Mouse (Mus musculus): ENCODE data around the gene Clcc1.
"Not testable (repeated sequence)": the region's sequence is repeated elsewhere in the genome, so short reads cannot be mapped to it uniquely, and the experiment has no call there.

The Clcc1 gene

DNA sequence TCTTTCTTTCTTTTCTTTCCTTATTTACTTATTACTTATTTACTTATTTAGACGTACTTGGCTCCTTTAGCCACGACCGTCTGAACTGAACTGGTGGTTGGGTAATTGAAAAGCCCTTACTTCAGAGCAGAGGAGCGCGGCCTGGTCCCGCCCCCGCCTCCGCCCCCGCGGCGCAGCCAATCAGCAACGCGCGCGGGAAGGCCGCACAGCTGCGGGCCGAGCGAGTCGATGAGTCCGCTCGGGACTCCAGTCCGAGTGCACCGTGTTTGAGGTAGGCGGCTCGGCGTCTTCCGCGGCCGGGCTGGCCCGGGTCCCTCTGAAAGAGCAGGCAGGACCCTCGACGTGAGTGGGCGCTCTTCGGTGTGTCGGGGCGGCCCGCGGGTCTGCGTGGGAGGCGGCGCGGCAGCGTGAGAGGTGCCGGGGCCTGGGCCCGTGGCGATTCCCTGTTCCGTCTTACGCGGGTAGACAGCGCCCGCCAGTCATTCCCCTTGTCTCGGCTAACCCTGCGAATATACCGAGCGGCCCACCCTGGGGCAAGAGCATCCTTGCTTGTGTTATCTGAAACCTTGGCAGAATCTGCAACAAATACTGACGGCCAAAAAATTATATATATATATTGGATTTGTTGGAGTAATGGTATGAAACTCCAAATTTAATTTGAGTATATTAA is at the start of gene Clcc1:
Gene Clcc1 (plus strand): TSS at position 204 of the 670 bp plus-strand sequence.
- peak; percentile 94 to 98 for DNase-seq

DNA sequence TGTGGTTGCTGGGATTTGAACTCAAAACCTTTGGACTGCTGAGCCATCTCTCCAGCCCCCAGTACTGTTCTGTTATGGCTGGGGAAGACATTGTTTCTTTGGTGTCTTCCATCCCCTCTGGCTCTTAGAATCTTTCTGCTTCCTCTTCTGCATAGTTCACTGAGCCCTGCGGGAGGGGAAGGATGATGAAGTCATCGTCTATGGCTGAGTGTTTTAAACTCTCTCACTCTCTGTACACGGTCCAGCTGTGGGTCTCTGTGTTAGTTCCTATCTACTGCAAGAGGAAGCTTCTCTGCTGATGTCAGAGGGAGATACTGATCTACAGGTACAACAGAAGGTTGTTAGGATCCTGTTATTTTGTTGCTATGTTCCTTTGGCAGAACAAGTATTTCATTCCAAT is 44.8 kb upstream of the Clcc1 start:
- DNase-seq: no peak

DNA sequence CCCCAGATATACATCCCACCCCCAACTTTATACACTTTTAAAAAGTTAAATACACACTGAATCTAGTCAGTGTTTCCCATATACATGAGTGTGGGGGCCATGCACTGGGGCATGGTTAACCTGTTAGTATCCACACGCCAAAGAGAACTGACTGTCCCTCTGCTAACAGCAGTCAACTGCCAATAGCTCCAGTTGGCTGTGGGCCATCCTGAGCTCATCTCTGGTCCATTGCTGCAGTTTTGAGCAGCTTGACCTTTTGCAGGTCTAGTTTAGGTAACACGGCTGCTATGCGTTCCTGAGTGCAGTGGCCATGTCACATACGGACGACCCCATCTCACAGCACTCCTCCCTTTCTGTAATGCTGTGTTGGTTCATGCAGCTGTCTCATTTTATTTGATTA is 19.0 kb upstream of the Clcc1 start:
- no peak for DNase-seq

DNA sequence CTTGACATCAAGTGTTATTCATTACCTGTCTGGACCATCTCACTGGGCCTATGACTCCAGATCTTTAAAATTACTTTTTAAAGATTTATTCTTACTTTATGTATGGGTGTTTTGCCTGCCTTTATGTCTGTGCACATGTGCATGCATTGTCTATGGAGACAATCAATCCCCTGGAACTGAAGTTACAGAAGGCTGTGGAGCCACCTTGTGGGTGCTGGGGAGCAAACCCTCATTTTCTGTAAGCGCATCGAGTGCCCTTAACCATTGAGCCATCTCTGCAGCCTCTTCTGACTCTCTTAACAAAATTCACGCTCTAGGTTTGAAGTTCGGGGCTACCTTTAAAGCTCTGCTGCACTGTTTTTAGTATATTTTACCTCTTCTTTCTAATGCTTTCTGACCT is 14.3 kb upstream of the Clcc1 start:
- no peak for DNase-seq

DNA sequence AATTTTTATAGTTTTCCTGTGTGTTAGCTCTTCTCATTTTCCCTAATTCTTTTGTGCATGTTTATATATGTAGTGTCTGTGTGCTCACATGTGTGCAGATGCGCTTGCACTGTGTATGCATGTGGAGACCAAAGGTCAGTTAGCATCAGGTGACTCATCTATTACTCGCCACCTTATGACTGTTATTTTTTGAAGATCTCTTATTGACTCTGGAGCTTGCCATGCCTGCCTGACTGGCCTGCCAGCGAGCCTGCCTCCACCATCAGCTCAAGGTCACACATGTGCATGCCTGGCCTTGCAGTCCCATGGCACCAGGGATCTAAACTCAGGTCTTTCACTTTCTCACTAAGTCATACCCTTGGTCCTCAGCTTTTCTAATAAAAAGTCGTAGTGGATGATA is 12.7 kb upstream of the Clcc1 start:
- no peak for DNase-seq

DNA sequence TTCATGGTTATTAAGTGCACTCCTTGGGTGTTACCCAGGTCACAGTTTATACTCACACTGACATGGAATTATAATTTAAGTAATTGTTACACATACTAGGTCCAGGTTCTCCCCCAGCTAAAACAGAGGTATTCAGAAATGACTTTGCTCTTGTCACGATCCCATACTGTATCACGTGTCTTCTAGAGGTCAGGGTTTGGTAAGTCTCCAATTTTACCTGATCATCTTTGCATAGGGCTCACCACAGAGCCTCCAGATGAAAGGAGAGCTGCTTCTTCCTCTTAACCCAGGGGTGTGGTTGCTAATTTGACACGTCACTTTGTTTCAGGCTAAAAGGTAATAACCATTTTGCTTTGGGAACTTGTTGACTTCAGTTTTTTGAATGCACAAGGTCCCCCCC is 8.9 kb upstream of the Clcc1 start:
- DNase-seq: no peak

DNA sequence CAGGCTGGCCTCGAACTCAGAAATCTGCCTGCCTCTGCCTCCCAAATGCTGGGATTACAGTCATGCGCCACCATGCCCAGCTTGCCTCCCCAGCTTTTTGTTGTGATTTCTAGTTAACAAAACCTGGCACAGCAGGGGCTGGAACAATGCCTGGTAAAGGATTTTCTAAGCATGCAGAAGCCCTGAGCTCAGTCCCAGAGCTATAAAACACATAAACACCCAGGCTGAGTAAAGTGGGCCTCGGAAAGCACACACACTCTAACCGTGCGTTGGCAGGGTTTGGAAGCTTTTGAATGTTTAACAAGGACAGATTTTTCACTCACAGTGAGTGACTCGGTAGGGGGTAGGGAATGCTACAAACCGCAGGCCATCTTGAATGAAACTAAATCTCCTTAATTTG is 7.7 kb upstream of the Clcc1 start:
- DNase-seq: no peak

DNA sequence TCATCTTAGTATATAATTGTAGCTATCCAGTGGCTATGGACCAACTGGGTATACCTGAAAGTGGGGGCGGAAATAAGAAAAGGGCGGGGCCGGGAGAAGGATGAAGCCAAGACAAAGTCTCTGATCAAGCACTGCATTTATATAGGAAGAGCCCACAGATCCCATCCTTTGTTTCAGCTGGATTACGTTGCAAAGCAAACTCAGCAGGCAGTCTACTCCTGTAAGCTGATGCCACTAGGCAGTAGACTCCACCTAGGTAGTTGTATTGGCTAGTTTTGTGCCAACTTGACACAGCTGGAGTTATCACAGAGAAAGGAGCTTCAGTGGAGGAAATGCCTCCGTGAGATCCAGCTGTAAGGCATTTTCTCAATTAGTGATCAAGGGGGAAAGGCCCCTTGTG is 6.0 kb upstream of the Clcc1 start:
- DNase-seq: not testable (repeated sequence)

DNA sequence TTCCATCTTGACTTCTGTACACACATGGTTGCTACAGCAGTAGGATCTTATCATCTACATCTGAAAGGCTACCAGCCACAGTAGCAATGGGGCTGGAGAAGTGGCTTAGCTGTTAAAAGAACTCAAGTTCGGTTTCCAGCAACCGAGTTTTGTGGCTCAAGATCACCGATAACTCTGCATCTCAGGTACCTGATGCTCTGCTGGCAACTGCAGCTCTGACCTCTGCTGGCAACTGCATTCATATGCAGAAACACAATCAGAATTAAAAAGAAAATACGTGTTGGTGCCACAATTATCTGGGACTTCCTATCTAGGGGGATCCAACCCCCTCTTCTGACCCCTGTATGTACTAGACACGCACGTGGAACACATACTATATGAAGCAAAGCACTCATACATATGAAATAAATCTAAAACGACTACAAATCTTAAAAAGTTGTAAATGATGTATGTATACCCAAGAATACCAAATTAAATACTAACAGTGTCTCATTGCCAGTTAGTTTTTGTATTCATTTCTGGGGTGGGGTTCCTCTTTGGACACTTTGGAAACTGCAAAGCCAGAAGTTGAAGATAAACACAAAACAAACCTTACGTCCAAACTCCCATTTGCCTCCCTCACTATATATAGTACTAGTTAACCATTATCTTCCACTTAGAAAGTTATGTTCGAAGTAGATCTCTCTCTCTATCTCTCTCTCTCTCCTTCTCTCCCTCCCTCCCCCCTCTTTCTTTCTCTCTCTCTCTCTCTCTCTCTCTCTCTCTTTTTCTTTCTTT is 659 bp upstream of the Clcc1 start:
- no peak for DNase-seq

DNA sequence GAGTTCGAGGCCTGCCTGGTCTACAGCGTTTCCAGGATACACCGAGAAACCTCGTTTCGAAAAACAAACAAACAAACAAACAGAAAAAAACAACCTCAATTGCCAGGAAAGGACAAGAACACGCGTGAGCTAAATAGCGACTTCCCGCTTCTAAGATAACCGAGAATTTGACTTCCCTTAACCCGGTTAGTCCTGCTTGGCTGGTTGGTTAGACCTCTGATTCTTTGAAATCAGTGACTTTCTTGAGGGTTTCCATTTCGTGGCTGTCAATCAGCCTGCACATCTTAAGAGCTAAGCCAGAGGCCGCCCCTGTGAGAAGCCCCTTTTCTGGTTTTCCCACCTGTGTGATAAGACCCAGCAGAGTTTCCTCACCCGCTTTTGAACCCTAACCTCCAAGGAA is 853 bp downstream of the Clcc1 start:
- DNase-seq: no peak

DNA sequence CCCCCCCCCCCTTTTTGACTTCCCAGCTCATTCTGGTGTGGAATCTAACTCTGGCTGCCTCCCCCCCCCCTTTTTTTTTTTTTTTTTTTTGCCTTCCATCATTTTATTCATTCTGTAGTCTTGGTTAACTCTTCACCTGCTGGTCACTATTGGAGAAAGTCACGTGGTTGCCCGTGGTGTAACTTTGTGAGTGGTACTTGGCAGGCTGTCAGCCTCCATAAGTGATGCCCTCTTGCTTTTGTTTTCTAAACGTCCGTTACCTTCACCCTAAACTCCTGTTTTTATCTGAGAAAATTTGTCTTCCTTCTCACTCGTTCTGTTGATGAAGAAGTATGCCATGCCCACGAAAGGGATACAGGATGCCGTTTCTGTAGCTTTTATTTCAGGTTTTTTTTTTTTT is 1.8 kb downstream of the Clcc1 start:
- no peak for DNase-seq

DNA sequence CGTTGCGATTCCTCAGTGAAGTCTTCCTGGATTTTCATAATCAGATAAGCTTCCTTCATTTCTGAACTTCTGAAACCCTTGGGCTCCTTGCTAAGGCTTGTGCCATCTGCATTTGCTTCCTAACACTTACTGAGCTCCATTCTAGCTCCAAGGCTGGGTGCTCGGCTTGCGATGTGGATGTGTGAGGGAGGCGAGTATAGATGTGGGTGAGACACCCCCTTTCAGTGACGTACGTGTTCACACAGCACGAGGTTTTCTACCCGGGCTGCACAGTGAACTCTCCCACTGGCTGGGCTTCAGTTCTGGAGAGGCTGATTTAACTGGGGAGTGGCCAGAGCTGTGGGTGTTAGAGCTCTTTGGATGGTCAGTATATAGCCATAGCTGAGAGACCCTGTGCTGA is 4.9 kb downstream of the Clcc1 start:
- DNase-seq: no peak

DNA sequence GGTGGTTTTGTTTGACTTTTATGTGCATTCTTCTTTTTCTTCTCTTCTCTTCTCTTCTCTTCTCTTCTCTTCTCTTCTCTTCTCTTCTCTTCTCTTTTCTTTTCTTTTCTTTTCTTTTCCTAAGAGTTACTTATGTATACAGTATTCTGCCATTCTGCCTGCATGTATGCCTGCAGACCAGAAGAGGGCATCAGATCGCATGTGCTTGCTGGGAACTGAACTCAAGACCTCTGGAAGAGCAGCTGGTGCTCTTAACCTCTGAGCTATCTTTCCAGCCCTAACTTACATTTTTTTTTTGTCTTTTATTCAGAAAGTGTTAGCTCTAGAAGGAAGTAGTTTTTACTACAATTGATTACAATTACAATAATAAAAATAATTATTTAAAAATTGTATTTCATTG is 7.2 kb downstream of the Clcc1 start:
- DNase-seq: no peak

DNA sequence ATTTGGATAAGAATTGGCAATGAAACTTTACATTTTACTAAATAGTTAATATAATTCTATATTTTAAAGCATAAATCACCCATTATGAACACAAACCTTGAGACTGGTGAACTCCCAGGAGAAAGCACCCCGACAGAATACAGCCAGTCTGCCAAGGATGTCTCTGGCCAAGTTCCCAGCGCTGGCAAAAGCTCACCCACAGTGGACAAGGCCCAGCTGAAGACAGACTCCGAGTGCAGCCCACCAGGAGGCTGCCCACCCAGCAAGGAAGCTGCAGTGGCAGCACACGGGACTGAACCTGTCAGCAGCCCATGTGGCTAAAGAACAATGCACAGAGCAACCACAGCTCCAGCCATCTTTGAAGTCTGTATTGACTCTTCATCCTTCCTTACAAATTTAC is 22.9 kb downstream of the Clcc1 start:
- DNase-seq: no peak

DNA sequence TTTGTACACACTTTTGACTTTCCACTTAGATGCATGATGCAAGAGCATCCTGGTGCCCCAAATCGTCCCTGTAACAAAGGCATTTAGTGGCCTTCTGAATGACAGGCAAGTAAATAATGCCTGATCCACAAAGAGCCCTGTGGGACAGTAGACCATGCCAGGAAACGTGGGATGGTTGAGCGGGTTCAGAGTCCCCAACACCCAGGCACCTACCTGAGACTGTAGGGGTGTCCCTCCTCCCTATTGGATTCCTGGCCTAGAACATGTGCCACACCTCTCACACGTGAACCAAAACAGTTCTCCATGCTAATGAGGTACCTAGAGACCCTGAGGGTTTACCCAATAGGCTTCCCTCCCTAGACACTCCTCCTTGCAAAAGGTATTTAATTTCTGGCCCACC is 27.3 kb downstream of the Clcc1 start:
- no peak for DNase-seq

DNA sequence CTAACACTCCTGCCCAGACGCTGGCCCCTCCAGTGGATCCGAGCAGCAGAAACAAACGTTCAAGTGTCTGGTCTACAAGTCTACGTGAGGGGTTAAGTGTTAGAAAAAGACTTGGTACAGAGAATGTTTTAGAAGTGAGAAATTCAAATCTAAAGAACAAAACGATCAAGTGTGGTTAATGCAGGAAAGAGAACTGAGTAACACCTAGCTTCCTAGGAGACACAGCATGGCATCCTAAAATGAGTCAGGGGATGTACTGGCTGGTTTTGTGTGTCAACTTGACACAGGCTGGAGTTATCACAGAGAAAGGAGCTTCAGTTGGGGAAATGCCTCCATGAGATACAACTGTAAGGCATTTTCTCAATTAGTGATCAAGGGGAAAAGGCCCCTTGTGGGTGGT is 29.9 kb downstream of the Clcc1 start:
- not testable (repeated sequence) for DNase-seq

DNA sequence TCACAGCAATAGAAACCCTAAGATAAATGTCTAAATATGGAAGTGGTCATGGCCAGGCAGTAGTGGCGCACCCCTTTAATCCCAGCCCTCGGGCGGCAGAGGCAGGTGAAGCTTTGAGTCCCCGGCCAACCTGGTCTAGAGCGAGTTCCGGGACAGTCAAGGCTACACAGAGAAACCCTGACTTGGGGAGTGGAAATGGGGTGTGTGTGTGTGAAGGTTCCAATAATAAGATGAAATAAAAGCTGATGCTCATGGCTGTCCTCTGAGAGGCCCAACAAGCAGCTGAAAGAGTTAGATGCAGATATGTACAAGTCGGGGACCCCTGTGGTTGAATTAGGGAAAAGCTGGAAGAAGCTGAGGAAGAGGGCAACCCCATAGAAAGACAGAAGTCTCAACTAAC is 32.0 kb downstream of the Clcc1 start:
- DNase-seq: no peak

DNA sequence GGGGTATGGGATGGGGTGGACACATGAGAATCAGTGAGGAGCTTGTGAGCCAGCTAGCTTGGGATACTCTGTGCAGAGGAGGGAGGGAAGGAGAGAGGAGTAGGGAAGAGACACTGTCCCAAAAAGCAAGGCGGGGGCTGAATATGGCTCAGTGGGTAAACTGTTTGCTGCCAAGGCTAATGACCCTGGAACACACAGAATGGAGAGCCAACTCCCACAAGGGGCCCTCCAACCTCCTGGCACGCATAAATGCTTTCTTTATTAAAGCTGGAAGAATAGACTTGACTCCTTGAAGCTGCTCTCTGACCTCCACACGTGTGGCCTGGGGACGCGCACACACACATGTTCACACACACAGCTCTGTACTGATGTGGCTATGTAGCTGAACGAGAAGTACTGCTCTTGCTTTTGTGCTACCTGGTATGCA is 35.3 kb downstream of the Clcc1 start:
- DNase-seq: no peak

DNA sequence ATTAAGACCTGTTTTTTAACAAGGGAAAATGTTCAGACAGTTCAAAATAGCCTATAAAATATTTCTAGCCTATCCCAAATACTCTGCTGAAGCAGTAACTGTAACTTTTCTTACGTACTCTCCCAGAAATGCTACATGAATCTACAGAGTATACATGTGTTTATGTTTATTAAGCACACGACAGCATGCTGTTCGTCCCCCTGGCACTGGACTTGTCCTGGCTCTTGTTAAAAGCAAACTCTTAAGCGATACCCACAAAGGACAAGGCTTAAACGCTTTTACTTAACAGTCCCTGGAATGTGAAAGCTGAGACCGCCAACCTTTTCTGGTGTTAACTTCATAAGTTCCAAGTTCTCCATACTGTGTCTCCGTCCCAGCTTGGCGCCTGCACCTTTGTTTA is 35.7 kb downstream of the Clcc1 start:
- DNase-seq: no peak

DNA sequence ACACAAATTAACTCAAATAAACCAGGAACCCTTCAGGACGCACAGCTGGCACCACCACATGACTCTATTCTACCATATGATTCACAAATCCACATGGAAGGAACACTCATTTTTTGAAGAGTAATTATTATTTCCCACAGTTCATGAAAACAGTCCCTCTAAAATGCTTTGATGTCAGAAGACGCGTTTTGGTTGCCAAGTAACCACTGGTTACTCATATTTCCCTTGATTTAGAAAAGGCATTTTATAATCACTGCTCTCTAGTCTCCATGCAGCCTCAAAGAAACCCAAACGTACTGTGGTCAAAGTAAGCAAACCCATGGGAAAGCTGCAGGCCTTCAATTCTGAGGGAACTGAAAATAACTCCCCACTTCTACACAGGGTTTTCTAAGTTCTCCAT is 36.3 kb downstream of the Clcc1 start:
- DNase-seq: no peak

DNA sequence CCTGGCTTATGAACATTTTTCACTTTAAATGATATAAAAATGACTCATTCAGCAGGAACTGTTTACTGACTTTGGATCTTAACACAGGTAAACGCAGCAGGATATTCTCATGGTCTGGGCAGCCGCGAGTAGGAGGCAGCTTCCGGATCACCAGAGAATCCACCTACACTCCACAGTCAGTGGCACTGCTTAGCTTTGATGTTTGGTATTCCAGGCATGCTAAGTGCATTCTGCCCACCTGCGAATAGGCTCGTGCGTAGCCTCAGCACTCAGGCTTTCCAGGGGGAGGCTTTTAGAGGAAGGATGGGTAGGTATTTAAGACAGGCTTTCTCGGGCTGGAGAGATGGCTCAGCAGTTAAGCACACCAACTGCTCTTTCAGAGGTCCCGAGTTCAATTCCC is 40.6 kb downstream of the Clcc1 start:
- DNase-seq: no peak

DNA sequence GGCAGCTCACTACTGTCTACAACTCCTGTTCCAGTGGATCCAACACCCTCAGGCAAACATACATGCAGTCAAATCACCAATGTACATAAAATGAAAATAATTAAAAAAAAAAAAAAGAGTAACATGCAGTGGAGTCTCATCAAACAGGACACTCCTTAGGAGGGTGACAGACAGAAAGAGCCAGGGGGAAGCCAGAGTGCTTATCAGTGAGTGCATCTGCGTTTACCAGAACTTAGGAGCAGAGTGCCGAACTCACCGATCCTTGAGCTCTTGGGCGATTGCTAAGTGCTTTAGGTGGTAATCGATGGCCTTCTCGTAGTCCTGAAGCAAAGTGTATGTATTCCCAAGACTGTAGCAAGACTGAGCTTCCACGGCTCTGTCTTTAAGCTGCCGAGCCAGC is 44.9 kb downstream of the Clcc1 start:
- DNase-seq: no peak

DNA sequence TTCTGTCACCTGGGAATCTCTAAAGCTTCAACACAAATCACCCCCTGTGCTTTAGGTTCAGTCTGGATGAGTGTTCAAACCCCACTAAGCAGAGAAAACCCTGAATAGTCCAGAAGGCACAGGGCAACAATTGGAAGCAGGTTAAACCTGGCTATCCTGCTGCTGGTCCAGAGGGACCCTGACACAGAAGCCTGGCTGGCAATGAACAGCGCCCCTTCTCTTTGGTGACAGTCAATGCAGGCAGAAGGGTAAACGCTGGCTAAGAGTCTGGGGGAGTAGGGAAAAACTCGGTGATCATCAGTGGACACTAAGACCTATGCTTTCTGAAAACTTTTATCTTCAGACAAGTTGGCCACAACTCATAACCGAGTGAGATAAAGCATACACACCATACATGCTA is 46.1 kb downstream of the Clcc1 start:
- DNase-seq: no peak

DNA sequence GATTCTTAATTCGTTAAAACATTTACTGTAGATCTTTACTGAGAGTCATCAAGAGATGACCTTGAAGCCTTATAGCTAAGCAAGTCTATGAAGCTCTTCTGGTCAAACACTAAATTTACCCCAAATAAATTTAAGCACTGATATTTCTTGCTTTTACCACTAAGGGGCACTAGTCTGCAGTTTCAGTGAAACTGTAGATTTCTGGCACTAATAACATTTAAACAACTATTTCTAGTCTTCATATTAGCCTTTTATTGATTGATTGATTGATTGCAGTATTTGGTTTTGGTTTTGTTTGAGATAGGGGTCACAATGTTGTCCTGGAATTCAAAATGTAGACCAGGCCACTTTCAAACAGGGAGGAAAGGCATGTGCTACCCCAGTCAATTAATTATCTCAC is 47.5 kb downstream of the Clcc1 start:
- no peak for DNase-seq

DNA sequence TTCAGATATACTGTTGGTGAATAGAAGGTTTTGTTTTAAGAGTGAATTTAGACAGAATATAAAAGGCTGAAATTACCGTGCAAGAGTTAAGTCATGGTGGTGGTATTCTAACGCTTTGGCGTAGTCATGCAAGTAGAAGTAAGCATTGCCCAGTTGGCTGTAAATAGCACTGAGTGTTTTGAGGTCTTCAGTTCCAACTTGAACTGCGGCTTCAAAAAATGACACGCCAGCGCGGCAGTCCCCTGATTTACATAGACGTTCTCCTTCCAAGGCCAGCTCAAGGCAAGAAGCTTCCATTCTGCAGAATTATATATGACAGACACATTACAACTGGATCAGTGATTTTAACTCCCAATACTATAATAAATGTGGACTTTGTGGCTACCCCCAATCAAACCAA is 49.1 kb downstream of the Clcc1 start:
- DNase-seq: no peak
